Mouse (Mus musculus) testis, postnatal 10 days (tissue): ENCODE measurements around the gene Gm11985.
A peak's percentile ranks its signal among the peaks of the same experiment; 100 is the strongest.

Experiments used
- DNase-seq: peaks from one replicate; pipeline ENCODE4 v3.0.0; 2021; ENCODE audit warnings: low spot score

Gm11985 gene

DNA sequence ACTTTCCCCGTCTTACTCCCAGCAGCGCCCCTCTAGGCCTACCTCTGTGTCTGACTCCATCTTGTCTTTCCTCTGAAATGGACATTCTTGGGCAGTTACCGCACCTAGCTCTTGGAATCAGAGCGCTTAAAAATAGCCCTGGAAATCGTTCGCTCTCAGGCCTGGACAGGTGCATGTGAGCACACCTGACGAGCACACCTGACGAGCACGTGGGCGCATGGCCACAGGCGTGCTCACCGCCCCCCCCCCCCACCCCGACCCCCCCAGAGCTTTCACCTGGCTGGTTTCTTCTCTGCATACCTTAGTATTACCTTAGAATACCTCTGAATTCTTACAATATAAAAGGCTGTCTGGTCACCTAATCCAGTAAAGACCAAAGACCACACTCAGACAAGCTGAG is at the start of gene Gm11985:
Gm11985 (minus strand) TSS at position 101 of the 400 bp plus-strand sequence.
- no peak for DNase-seq

DNA sequence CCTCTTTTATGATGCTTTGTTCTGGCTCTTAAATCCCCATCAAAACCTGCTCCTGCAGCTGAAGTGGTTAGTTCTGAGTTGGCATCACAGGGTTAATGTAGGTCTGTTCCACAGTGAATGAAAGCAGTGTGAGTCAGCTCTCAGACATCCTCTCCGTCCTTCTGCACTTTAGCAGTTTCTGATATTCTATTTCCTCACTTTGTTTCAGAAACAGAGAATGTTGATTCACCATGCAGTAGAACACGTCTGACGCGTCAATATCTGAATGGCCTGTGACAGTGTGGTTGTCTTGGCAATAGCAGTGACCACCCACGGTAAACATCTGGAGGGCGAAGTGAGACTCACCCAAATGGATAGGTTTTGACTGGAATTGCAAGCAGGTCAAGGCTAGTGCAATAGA is 49.3 kb upstream of the Gm11985 start:
- DNase-seq: no peak

DNA sequence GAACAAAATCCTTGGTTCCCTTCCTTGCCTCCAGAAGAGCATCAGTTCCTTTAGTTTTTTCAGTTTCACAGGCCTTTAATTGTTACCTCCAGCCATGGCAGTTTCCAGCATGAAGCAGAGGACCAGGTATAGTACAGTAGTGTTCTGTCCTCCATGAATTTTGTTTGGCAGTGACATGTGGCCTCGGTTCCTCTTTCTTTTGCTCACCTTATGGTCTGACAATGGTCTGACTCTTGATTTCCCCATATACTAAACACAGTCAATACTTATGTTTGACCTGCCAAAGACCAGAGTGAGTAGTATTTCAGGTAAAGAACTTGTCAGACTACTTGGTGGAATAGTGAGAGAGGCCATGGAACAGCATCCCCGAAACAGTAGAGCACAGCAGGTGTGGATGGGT is 48.4 kb upstream of the Gm11985 start:
- DNase-seq: no peak

DNA sequence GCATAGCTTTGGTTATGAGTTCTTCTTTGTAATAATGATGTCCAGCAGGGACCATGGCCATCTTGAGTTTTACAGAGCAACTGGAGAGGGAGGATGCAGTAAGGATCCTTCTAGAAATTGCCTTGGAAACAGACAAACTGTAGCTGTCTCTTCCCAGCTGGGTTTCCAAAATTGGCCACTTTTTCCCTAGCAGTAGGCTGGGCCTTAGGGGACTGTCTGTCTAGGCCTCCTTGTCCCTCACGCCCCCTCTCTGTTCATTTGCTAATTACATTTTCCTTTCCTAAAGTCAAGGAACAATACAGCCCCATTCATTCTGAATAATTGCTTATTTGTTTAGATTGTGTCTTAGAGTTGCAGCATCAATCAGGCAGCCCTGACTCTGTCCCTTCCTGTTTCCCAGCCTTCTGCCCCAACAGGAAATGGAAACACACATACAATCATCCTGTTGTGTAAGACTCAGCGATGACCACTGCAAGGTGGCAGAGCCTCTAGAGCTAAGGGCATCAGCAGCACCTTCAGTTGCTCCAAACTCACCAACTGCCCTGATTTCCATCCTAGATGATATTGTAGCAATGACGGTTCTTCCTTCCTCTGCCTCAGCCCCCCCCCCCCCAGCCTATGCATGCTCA is 46.7 kb upstream of the Gm11985 start:
- DNase-seq: no peak

DNA sequence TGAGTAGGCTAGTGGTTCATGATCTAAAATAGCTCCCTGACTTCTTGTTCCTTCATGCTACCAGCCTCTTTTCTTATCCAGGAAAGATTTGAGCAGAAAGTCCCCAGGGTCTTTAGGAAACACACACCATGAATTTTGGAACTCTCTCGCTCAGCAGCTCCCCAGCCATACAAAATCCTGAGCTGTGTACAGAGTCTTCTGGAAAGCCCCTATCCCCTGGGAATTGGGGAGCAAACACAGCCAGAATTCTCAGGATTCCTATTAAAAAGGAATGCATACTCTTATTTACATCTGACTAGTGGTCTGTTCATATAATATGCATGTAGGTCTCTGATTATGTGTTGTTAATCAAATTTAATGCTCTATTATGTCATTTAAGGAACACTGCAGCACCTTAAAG is 46.1 kb upstream of the Gm11985 start:
- DNase-seq: no peak

DNA sequence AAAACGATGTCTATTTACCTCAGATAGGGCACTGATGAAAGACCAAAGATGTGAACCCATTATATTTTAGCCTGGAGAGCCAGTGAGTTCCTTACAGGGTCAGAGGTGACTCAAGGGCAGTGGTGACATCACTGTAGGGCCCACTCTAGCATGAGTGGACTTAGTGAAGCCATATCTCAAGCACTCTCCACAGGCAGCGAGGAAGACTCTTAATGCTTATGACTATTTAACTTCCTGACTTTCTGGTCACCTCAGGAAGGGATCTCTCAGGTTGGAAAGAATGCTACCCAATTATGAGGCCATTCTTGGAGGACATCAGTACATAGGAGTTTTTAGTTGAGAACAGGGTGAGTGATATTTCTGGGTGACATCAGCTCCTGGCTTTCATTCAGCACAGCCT is 45.0 kb upstream of the Gm11985 start:
- DNase-seq: no peak

DNA sequence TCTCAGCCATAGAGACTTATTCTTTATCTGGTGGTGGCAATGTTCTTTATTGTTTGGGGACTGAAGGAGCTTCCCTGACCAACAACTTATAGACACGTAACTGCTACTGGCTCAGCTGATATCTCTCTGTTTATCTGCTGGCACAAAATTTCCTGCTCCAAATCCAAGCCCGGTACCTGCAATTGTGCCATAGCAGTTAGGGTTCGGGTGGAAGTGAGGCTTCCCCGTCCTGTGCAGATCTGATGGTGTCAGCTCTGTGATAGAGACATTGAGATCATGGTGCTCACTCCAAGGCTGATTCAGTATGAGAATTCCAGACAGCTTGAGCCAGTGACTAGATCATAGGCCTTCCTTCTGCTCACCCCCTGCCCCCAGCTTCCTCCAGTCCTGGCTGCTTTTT is 43.6 kb upstream of the Gm11985 start:
- DNase-seq: no peak

DNA sequence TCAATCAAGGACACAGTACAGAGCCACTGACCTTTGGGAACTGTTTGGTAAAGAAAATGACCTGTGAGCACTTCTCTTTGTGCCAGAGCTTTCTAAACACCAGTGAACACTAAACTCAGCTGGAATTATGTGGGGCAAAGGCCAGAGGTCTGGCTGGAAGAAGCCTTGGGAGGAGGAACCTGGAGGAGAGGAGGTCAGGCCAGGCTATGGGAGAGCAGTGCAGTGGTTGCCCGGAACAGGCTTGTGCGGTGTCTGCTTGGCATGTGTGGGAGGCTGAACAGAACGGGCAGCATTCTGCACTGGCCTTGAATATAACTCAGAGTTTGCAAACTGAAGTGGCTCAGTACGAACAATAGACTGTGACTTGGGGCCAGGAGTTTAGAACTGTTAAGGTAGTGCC is 41.6 kb upstream of the Gm11985 start:
- no peak for DNase-seq

DNA sequence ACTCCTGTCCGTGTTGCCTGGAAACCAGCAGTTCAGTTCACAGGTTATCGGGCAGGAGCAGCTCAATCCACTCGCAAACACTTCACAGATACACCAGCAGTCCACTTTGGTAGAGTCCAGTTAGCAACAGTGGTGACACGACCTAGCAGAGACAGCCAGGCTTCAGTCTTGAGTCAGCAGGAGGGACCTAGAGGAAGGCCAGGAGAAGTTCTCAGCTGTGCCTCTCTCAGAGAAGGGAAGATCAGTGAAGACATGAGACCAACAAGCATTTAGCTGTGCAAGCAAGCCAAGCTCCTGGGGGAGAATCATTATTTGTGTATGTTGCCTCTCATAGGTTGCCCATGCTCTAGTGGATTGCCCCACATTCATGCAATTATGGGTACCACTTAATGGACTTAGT is 39.7 kb upstream of the Gm11985 start:
- no peak for DNase-seq

DNA sequence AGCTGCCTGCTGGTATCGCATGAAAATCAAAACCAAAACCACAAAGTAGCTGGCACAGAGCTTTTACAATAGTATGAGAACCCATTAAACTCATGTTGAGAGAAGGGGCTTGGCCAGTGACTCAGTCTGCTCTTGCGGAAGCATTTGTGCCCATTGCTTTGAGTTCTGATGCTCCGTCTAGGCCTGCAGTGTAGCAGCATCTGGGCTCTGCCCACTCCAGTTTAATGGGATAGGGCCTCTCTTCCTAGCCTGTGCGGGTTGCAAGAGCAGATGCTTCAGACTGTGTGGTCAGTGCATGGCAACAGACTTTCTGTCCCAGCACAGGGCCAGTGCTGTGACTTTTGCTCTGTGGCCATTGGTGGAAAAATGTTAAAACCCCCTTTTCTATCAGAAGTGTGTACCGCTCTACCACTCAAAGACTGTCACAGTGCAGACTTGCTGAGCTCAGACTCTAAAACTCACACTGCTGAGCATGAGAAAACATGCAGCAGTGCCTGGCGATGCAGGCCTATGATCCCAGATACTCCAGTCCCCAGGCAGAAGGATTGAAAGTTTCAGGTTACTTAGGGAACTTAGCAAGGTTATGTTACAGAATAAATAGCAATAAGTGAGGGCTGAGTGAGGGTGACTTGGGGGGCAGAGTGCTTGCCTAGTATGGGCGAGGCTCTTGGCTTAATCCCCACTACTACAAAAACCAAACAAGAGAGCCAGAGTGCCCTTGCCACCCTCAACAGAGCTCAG is 38.6 kb upstream of the Gm11985 start:
- no peak for DNase-seq

DNA sequence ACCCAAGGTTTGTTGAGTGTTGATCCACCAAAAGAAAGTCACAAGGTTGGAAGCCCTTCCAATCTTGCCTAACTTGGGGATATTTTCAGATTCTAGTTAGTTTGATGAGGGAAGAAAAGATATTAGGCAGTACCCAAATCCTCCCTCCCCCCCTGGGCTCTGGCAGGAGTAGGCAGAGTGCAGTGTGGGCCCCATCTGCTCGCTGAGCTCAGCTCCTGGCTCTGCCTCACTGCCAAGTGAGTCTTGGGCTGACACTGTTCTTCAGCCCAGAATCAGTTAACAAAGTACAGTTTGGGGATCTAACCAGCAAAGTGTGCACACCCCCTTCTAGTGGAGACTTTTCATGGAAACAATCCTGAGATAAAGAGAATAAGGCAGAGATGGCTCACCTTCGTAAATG is 37.8 kb upstream of the Gm11985 start:
- DNase-seq: no peak

DNA sequence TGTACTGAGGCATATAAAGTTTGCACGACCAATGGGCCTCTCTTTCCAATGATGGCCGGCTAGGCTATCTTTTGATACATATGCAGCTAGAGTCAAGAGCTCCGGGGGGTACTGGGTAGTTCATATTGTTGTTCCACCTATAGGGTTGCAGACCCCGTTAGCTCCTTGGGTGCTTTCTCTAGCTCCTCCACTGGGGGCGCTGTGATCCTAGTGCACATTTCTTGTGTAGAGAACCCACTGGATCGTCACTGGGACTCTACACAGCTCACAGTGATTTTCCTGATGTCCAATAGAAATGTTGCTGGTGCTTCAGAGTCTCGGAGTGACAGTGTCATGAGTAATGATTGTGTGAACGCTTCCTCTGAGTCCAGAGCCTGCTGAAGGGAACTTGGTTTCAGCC is 33.5 kb upstream of the Gm11985 start:
- peak; percentile 60 for DNase-seq

DNA sequence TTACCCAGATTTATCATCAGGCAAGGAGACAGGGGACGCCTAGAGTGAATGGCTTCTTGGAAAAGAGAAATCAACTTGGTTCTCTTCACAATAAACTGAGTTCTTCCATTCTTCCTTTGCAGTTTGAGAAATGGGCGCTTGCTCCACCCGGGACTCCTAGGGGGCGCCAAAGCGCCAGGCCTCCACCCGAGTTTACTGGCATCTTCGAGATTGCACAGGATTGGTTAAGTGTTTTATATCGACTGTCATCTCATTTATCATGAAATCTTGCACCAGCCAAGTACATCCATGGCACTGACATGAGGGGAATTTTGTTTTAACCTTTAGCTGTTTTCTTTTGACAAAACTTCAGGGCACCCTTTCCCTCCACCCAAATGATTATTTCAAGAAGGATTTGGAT is 27.3 kb upstream of the Gm11985 start:
- peak; percentile 83 for DNase-seq

DNA sequence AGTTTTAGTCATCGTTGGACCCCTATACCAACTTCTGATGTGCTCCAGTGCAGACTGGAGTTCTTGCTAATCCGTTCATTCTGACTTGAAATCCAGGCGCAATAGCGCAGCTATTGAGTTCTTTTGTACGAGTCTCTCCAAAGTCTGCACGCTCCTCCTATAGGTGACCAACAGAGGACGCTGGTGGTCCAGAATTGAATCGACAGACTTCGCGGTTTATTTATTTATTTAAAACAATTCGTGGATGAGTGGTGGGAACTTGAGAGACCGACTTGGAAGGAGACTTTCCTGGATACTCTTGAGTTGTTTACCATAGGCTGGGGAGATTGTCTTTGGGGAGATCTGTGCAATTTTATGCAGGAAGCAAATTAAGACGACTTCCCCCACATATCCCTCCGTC is 26.4 kb upstream of the Gm11985 start:
- DNase-seq: peak; percentile 78

DNA sequence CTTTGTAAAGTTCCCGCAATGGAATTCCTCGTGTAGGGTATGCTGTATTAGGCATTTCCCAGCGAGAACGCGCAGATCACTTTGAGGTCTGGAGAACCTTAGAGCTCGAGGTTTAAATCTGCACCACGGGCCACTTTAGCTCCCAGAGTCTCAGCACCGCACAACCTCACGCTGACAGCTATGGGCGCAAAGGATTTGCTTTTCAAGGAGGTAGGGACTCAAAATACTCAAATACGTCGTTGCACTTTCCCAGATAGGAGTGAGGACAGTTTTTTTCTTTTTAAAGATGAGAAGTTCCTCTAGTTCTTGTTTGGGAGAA is 25.9 kb upstream of the Gm11985 start:
- no peak for DNase-seq

DNA sequence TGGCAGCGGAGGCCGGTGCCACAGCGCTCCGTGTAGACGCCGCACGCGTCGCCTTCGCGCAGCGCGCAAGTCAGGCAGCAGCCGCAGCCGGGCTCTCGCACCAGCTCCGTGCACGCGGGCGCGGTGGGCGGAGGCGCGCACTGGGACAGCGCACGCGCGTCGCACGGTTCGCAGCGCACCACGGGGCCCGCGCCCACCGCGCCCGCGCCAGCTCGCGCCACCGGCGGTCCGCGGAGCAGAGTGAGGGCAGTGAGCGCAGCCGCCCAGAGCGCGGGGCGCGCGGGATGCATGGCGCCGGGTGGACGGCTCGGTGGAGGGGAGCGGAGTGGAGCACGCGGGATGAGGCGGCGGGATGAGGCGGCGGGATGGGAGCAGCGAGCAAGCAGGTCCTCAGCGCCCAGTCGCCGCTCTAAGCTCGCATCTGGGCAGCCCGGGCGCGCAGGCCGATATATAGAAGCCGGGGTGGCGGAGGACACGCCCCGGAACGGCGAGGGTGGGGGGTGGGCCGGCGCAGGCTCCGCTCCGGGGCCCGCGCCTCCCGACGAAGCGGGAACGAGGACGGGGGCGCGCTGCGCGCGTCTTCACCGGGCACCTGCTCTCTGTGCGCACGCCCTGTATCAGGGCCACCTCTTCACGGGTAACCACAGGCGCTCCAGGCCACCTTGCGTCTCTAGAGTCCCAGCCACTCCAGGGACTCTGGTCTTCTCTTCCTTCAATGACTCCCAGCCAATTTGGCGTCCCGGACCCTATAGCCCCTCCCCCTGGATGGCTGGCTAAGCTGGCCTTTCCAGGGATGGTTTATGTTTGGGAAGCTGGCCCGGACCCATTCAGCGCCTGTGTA is 25.4 kb upstream of the Gm11985 start, which contains the start of gene Igfbp3:
Igfbp3 (minus strand) TSS at position 423 of the 841 bp plus-strand sequence.
- peak; percentile 71 for DNase-seq

DNA sequence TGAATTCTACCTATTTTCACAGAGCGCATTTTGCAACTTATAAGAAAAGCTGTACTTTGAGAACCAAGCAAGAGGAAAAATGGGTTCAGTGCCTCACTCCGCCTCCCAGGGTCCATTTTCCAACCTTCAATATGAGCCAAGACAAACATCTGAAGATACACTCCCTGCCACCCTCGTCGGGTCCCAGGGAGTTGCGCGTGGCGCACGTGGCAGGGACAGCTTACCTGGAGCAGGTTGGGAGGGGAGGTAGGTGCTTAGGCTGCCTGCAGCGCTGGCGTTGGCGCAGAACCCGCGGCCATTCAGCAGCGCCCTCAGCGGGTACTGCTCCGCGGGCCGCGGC is 24.8 kb upstream of the Gm11985 start:
- no peak for DNase-seq

DNA sequence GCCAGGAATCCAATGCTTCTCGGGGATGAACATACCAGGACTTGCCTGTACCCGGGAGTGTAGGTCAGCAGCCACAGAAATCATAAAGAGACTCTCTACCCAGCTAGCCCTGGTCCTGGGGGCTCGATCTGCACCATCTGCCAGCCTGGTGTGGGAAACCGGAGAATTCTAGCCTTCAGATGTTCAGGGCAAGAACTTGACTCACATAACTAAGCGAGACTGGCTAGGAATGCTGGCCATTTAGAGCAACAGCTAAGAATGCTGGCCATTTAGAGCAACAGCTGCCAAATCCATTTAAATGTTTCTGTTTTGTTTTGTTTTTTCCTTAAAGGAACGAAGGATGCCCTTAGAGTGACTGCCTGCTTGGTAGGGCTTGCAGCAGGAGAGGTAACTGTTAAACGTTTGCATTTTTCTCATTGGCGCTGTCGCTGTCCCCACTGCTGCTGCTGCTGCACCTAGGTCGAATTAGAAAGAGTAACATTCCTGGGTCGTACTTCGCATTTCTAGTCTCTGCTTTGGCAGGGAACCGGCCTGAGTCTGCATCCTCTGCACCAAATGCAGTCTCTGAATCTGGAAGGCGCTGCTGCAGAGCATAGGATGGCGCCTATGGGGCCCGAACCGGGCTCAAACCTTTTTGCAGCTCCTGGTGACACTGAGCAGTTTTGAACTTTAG is 23.9 kb upstream of the Gm11985 start:
- no peak for DNase-seq

DNA sequence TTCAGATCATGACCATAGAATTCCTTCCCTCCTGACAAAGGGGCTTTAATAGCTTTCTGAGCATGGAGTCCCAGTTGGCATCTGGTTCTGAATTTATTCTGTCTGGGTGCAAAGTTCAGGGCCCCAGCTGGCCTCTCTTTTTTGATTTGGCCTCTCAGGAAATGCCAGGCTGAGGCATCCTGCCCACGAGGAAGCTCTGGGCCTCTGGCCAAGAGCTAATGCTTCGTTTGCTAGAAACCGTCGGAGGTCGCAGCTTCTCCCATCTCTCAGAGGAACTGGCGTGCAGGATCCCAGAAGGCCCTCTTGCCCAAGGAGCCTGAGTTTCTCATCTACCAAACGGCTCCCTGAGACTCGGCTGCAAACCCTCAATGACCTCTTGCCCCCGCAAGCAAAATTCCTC is 22.8 kb upstream of the Gm11985 start:
- DNase-seq: no peak

DNA sequence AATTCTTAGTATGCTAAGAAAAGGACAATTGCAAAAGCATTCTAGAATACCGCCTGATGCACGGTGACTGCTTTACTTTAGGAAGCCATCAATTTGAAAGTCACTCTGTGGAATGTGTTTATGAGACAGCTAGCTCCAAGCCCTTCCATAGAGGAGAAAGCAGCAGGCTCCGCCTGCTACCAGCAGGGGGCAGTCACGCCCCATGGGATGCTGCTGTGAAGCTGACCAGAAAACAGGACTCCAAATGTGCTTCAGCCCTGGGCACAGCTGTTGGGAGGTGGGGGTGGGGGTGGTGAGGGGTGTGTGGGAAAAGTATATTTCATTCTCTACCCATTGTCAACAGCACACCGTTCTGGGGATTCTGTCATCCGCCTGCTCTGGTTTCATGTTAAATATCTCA is 22.0 kb upstream of the Gm11985 start:
- DNase-seq: peak; percentile 88

DNA sequence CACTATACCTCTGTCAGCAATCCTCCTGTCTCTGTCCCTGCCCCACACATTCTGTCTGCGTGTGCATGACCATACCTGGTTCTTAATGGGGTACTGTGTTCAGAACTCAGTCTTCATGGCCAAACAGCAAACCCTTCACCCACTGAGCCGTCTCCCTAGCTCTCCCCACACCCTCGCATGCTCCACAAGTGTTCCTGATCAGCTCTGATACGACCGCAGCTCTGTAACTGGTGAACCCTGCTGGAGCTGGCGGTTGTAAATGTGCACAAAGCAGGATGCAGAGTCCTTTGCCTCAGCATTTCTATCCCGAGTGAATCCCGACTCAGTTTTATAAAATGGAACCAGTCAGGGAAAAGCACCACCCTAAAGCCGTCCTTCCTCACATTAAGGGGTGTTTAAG is 15.5 kb upstream of the Gm11985 start:
- DNase-seq: no peak

DNA sequence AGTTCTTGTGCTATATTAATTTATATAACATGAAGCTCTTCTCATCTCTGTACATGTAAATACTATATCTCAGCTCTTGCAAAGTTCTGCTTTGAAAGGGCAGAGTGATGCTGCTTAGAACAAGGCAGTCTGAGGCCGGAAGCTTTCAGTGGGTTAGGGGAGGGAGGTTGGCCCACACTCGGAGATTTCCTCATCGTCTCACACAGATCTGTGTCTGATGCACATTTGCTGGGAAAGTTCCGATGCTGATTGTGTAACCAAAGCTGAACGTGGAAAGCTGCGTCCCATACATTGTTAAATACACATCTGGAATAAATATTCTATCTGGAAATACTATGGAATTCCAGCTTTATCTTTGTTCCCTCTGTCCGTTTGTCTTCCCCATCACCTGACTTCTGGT is 13.8 kb upstream of the Gm11985 start:
- DNase-seq: no peak

DNA sequence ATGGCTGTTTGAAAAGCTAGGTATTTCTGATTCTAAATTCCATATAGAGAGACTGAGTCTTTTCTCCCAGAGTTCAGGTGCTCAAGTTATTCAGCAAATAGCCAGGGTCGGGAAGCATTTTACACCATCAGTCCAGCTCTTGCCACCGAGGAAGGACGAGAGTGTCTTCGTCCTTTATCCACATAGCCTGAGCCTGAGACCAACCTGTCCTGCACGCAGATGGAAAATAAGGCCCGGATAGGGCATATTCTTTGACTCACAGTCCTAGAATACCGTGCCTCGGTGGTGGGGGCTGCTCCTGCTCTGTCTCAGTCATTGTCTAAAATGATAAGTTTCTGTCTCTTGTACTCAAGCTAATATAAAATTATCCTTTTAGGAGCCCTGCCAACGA is 12.0 kb upstream of the Gm11985 start:
- DNase-seq: no peak
